Mouse (Mus musculus): ENCODE results near the gene Rnaseh2b. TPM values are rescaled to one million over a fixed set of nuclear protein-coding genes. Genes with fewer than 3 reads are reported as not detected.

Gene Rnaseh2b
- total and polyA plus RNA-seq, 3 experiments = 21.2 to 63.7 (median 53.6) TPM

DNA sequence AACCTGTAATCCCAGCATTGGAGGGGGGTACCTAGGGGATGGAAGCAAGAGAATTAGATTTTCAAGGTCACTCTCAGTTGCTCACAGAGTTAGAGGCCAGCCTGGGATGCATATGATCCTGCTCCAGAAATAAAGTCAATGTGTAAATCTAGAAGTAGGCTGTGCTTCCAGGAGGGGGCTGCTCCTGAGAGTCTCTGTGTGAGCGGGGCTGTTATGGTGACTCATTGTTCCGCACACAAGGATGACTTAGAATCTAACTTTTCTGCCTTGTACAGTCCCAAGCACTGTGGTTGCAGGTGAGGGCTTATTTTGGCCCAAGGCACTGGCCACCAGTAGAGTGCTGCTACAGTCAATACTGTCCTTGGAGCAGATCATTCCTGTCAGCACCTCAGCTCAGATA, 87.0 kb downstream of the Rnaseh2b start:
- dilution Hi-C loops (cut with MboI; ENCODE audit: extremely low pct_ligation_motif_present, extremely low pct_unique_long_range_greater_than_20kb, low sequenced_read_pairs) (no loop called here), in situ Hi-C loops (cut with MboI; ENCODE audit: low pct_ligation_motif_present, low pct_unique_long_range_greater_than_20kb, low sequenced_read_pairs) (no loop called here)
- no peaks in the 10 kb centered on the region for H3K9me3 ChIP-seq (replicated peaks; ENCODE audit: low read length)
- H3K27ac ChIP-seq (ENCODE audit: insufficient read depth, low read depth) = no peak overlapping the region
- H3K27me3 ChIP-seq (replicated peaks) = no peaks in the 10 kb centered on the region
- H3K4me1 ChIP-seq (ENCODE audit: control insufficient read depth in 1 of 2, insufficient read depth in 2 of 2) = no peaks in the 10 kb centered on the region
- no peak for DNase-seq (ENCODE audit: extremely low read depth)
- TF ChIP-seq IRF4 (IDR thresholded peaks at IDR 0.05; ENCODE audit: low read depth, low read length) = no peak
- no peak for TF ChIP-seq PAX5 (IDR thresholded peaks at IDR 0.05; ENCODE audit: low read length)
- no peak for TF ChIP-seq TBP (conservative IDR thresholded peaks at IDR 0.05; ENCODE audit: low read depth, low read length)
- no peak for TF ChIP-seq EP300 (IDR thresholded peaks at IDR 0.05; ENCODE audit: low read length)
- TF ChIP-seq ELF1 (IDR thresholded peaks at IDR 0.05; ENCODE audit: low read depth, low read length) = no peak
- no peak overlapping the region for H3K4me3 ChIP-seq (replicated peaks in 1 of 3; ENCODE audit: low read depth in 2 of 3, low read length in 2 of 3, poor library complexity in 1 of 3)
- H3K79me2 ChIP-seq (replicated peaks; ENCODE audit: control insufficient read depth, extremely low read depth, insufficient read depth, poor library complexity, severe bottlenecking) = no peaks in the 10 kb centered on the region
- H3K9ac ChIP-seq (ENCODE audit: insufficient read depth, low read depth) = no peak overlapping the region
- no peak overlapping the region for H3K4me2 ChIP-seq (ENCODE audit: insufficient read depth, low read depth, poor library complexity, severe bottlenecking)
- peaks cover 0 to 40% of the 10 kb centered on the region in 2 experiments for H3K36me3 ChIP-seq (replicated peaks in 1 of 2; ENCODE audit: control insufficient read depth in 1 of 2, insufficient read depth in 1 of 2, low read length in 1 of 2)

DNA sequence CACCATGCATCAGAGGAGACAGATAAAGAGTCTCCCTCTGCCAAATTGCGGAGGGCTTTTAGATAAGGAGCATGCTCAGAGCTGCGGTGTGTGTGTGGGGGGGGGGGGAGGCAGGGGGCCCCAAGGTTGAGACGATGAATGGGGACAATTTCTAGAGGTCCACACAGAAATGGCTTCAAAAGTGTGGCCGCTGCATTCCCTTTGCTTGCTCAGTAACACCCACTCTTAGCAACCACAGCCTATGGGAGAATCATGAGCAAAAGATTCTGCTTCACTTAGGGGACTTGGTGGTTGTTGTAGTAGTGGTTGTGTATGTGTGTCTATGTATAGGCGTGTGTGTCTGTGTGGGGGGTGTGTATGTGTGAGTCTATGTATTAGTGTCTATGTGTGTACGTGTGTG, 88.2 kb downstream of the Rnaseh2b start:
- no peak overlapping the region for H3K4me2 ChIP-seq (ENCODE audit: insufficient read depth, low read depth, poor library complexity, severe bottlenecking)
- no peaks in the 10 kb centered on the region for H3K9me3 ChIP-seq (replicated peaks; ENCODE audit: low read length)
- dilution Hi-C loops (cut with MboI; ENCODE audit: extremely low pct_ligation_motif_present, extremely low pct_unique_long_range_greater_than_20kb, low sequenced_read_pairs) = no loop called here
- in situ Hi-C loops (cut with MboI; ENCODE audit: low pct_ligation_motif_present, low pct_unique_long_range_greater_than_20kb, low sequenced_read_pairs) = no loop called here
- no peak for DNase-seq (ENCODE audit: extremely low read depth)
- H3K4me3 ChIP-seq (replicated peaks in 1 of 3; ENCODE audit: low read depth in 2 of 3, low read length in 2 of 3, poor library complexity in 1 of 3) = no peak overlapping the region
- H3K27ac ChIP-seq (ENCODE audit: insufficient read depth, low read depth) = no peak overlapping the region
- TF ChIP-seq HCFC1 (IDR thresholded peaks at IDR 0.05; ENCODE audit: low read depth, low read length) (no peak), GABPA (IDR thresholded peaks at IDR 0.05; ENCODE audit: insufficient replicate concordance, low read depth, low read length) (no peak), E2F4 (IDR thresholded peaks at IDR 0.05; ENCODE audit: insufficient replicate concordance, low read depth, low read length) (no peak), ELF1 (IDR thresholded peaks at IDR 0.05; ENCODE audit: low read depth, low read length) (no peak), CHD1 (IDR thresholded peaks at IDR 0.05; ENCODE audit: low read depth, low read length) (no peak), SMC3 (IDR thresholded peaks at IDR 0.05; ENCODE audit: low read depth, low read length) (no peak), CHD2 (IDR thresholded peaks at IDR 0.05; ENCODE audit: low read length) (no peak), MAX (IDR thresholded peaks at IDR 0.05; ENCODE audit: low read length) (no peak), MXI1 (IDR thresholded peaks at IDR 0.05; ENCODE audit: low read depth, low read length) (no peak), ZC3H11A (IDR thresholded peaks at IDR 0.05; ENCODE audit: low read depth, low read length) (no peak), KAT2A (IDR thresholded peaks at IDR 0.05; ENCODE audit: insufficient replicate concordance, low read length) (no peak), ZMIZ1 (IDR thresholded peaks at IDR 0.05; ENCODE audit: low read depth, low read length) (no peak), UBTF (IDR thresholded peaks at IDR 0.05; ENCODE audit: low read depth, low read length) (no peak)
- H3K9ac ChIP-seq (ENCODE audit: insufficient read depth, low read depth) = no peak overlapping the region
- H3K27me3 ChIP-seq (replicated peaks) = no peaks in the 10 kb centered on the region
- H3K79me2 ChIP-seq (replicated peaks; ENCODE audit: control insufficient read depth, extremely low read depth, insufficient read depth, poor library complexity, severe bottlenecking) = no peaks in the 10 kb centered on the region
- H3K4me1 ChIP-seq (ENCODE audit: control insufficient read depth in 1 of 2, insufficient read depth in 2 of 2) = no peaks in the 10 kb centered on the region
- peaks cover 0 to 37% of the 10 kb centered on the region in 2 experiments for H3K36me3 ChIP-seq (replicated peaks in 1 of 2; ENCODE audit: control insufficient read depth in 1 of 2, insufficient read depth in 1 of 2, low read length in 1 of 2)
